Mouse (Mus musculus): ENCODE measurements around the gene Tarbp2.
A peak's percentile ranks its signal among the peaks of the same experiment; 100 is the strongest.

Tarbp2 gene

DNA sequence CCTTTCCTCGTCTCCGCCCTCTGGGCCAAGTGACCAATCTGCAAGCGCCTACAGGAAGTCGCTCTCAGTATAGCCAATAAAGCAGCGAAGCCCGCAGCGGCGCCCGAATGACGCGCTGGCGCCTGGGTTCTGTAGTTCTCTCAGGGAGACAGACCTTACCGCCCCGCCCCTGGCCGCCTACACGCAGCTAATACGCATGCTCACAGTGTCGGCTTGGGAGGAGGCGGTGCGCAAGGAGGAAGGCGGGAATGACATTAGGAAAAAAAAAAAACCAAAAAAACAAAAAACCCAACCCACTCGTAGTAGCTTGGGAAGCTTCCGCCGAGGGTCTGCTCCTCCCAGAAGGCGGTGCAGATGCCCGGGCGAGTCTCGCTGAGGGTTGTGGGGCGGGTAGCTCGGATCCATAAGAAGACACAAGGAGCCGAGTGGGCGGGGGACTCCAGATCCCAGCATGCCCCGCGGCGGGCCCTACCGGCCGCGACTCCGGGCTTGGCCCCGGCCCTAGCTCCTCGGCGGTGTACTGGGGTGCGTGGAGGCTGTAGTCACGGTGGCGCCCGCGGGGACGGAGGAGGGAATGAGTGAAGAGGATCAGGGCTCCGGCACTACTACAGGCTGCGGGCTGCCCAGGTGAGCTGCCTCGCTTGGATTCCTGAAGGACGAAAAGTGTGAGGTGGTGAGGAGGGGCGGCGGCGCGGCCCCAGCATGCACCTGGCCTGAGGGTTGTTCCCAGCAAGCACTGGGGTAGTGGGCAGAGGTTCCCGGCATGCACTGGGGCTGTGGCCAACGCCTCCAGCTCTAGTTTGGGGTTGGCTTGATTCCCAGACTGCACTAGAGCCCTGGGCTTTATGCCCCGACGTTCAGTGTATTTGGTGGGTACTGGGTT is at the start of gene Tarbp2:
TSS of gene Tarbp2 (plus strand) at position 217 of the 883 bp plus-strand sequence.
- DNase-seq (ENCODE audit: low read depth): peak; percentile 100

DNA sequence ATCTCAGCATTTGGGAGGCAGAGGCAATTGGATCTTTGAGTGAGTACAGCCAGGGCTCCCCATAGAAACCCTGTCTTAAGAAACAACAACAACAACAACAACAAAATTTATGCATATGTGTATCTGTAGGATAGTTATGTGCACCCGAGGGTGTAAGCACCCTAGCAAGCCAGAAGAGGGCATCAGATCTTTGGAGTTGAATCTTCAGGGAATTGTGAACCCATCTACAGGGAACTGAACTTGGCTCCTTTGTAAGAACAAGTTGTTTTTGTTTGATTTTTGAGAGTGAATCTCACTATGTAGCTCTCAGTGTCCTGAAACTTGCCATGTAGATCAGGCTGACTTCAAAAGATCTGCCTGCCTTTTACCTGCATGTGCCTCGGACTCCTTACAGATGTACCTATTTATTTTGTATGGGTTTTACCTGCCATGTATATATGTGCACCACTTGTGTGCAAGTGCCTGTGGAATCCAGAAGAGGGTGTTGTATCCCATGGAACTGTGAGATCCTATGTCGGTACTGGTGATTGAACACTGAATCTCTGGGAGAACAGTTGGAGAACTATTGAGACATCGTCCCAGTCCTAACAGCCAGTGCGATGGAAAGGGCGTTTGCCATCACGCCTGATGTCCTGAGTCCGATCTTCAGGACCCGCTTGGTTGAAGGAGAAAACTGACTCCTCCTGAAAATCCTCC is 49.2 kb upstream of the Tarbp2 start:
- no peak for DNase-seq (ENCODE audit: low read depth)

DNA sequence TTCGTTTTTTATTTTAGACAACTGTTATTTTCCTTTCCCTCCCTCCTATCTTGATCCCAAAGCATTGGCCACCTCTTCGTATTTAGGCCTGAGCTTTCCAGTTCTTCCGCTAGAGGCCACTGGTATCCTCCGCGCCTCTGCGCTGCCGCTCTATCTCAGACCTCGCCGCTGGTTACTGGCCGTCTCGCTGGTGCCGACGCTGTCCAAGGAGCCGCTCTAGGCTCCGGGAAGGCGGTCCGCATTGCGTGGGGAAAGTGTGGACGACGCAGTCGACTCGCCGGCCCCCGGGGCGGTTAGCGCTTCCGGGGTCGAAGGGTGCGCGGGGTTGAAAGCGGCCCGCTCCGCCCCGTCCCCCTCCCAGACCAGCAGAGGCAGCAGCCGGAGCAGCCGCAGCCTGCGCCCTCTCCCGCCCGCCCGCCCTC is 47.8 kb upstream of the Tarbp2 start, which contains the start of gene Pcbp2:
TSS of gene Pcbp2 (plus strand) at position 357 of the 422 bp plus-strand sequence.
- DNase-seq (ENCODE audit: low read depth): peak; percentile 99

DNA sequence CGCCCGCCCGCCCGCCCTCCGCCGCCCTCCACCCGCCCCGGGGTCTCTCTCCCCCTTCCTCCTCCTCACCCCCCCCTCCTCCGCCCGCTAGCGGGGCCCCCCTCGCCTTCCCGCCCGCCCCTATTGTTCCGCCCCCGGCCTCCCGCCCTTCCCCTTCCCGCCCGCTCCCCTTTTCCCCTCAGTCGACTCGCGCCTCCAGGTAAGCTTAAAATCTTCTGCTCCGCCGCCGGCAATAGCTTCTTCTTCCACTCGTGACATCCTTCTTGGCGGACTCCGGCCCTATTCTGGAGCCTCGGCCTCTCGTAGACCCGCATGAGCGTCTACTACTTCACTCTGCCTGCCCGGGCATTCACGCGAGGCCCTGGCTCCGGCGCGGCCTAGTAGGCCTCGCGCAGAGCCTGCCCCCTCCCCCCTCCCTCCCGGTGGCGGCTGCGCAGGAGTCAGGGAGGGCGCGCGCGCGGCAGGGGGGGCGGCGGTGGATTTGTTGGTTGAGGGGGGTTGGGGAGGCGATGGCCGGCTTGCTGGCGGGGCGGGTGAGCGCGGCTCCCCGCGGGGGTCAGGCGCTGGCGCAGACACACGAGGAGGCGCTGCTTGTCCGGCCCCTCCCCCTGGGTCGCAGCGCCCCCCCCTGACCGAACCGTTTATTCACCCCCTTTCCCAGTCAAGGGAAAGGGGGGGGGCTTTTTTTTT is 47.2 kb upstream of the Tarbp2 start:
- peak; percentile 90 for DNase-seq (ENCODE audit: low read depth)

DNA sequence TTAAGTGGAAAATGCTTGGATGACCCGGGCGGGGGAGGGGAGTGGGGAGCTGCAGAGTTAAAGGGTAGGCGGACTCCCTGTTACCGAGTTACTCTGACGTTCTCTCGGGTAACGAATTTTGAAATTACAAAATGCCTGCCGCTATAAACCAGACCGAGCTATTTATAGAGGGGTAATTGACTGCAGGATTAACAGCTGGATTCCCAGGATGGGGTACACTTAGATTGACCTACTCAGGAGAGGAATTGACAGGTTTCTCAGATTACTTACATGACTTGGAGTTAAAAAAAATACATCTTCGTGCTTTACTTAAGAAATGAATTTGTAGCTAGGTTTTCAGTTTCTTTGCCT is 46.7 kb upstream of the Tarbp2 start:
- no peak for DNase-seq (ENCODE audit: low read depth)

DNA sequence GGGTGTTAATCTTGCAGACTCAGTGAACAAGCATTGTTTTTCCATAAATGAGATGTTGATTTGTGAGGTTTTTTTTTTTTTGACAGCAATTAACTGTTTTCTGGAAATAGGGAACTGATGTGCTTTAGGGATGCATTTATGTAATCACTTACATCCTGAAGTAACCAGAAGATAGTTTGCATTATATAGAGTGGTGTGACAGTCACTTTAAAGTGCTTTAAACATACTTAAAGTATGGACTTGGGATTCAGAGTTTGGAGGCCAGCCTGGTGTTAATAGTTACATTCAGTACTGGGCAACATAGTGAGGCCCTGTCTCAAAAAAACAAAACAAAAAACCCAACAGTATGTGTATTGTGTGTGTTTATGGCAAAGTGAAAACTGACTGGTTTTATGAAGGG is 46.3 kb upstream of the Tarbp2 start:
- no peak for DNase-seq (ENCODE audit: low read depth)

DNA sequence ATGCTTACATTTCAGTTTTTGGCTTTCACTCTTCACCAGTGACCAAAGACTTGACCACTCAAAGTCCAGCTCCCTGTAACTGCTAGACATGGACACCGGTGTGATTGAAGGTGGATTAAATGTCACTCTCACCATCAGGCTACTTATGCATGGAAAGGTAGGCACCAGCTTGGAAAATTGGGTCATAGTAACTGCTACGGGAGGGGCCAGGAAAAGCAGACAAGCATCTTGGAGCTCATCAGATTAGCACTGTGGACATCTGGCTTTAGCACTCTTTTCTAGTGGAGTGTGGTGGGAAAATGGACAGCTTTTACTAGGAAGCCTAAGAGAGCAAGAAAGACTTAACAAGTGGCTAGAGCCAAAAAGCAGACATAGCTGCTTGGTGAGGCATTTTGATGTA is 44.7 kb upstream of the Tarbp2 start:
- no peak for DNase-seq (ENCODE audit: low read depth)

DNA sequence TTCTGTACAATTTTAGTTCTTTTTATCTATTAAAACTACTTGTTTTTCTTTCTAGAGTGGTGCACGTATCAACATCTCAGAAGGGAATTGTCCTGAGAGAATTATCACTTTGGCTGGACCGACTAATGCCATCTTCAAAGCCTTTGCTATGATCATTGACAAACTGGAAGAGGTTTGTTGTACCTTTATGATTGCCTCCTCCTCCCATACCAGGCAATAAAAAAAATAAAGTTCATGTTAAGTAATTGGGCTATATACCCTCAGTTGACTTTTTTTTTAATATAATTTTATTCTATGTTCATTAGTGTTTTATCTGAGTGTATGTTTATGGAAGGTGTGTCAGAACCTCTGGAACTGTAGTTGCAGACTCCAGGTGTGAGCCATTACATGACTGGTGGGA is 43.5 kb upstream of the Tarbp2 start:
- DNase-seq (ENCODE audit: low read depth): no peak

DNA sequence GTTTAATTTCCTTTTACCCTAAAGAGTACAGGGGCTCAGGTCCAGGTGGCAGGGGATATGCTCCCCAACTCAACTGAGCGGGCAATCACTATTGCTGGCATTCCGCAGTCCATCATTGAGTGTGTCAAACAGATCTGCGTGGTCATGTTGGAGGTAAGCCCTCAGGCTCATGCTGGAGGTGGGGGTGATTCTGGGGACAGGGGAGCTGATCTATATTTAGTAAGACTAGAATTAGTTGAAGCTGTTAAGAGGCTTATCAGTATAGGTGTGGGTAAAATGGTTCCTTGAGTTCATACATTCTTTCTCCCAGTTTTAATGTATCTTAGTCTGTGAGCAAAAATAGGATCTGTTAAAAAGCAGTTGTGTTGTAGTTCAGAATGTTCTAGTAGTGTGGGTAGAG is 34.9 kb upstream of the Tarbp2 start:
- DNase-seq (ENCODE audit: low read depth): no peak

DNA sequence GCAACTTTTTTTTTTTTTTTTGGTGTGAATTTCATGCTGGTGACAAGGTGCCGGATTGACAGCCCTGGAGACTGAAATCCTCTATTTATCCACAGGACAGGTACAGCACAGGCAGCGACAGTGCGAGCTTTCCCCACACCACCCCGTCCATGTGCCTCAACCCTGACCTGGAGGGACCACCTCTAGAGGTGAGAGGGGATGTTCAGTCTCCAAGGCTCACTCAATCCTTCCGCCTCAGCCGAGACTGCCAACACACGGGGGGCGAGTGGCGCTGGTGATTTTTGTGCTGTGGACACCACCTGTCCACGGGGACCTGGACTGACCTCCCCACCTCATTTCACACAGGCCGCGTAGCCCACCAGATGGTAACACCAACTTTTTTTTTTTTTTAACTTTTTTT is 32.1 kb upstream of the Tarbp2 start:
- no peak for DNase-seq (ENCODE audit: low read depth)

DNA sequence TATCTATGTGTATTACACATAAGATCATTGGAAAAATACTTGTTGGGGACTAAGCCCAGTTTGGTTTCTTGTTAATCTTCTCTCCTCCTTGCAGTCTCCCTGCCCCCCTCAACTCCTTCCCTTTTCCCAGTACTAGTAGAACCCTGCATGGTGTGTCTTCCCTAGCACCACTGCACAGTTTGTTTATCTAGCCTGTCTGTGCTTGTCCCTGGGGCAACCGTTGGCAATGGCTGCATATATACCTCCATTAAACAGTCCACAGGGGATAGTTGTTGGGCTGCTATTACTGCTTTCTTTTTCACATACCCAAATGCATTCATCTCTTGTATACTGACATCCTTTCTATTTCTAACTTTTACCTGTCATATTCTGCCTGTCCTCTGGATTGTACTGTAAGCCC is 30.3 kb upstream of the Tarbp2 start:
- DNase-seq (ENCODE audit: low read depth): no peak

DNA sequence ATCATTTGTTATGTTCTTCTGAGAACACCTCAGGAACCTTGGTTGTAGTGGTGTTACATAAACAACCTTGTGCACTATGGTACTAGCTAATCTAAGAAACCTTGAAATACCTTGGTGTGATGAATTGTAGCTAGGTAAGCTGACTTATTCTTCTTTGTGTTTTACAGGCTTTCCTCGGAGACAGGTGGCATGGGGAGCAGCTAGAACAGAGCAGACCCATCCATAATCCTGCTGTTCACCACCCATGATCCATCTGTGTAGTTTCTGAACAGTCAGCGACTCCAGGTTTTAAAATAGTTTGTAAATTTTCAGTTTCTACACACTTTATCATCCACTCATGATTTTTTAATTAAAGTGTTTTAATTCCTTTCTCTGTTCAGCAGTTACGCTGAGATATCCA is 19.7 kb upstream of the Tarbp2 start:
- DNase-seq (ENCODE audit: low read depth): no peak

DNA sequence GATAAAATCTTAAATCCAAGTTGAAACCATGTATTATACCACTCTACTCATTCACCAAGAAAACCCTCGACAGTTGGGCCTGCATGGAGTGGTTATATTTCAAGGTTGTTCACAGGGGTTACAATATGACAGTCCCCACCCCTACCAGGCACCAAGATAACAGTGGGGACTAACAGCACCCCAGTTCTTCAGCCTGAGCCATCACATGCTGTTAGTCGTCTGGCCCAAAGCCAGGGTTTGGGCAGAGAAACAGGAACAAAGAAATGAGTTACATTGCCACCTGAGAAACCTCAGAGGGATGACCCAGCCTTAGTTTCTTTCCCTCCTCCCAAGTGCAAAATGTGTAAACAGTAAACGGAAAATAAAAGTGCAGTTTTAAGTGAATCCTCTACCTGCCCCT is 18.6 kb upstream of the Tarbp2 start:
- no peak for DNase-seq (ENCODE audit: low read depth)

DNA sequence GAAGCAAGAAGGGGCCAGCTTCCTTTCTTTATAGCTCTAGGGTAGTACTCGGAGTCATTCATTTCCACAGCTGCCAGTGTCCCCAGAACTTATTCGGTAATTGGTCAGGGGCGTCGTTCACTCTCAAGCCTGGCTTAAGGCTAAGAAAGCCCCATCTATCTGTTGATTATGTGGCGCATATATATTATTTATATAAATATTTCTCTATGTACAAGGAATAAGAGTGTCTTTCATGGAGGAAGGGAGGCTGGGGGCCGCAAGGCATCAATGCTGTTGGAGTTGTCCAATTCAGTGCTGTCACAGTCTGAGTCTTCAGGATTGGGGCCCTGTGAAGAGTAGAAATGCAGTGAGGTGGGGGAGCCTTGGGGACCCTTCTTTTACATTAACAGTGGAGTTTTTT is 18.1 kb upstream of the Tarbp2 start:
- no peak for DNase-seq (ENCODE audit: low read depth)

DNA sequence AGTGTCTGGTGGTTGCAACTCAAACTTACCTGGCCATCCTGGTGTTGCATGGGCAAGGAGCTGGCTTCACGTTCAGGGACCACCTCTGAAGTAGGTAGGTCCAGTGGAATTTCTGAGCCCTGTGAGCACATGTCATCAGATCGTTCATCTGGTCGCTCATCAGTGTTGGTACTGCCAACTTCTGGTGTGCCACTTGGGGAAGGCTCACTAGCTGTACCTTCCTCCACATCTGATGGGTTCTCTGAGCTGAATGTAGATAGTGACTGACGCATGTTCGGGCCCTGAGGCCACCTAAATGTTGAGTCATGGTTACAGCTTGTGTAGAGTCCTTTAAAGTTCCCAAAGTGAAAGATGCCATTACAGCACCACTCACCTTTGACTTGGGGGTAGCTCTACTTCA is 17.5 kb upstream of the Tarbp2 start:
- no peak for DNase-seq (ENCODE audit: low read depth)

DNA sequence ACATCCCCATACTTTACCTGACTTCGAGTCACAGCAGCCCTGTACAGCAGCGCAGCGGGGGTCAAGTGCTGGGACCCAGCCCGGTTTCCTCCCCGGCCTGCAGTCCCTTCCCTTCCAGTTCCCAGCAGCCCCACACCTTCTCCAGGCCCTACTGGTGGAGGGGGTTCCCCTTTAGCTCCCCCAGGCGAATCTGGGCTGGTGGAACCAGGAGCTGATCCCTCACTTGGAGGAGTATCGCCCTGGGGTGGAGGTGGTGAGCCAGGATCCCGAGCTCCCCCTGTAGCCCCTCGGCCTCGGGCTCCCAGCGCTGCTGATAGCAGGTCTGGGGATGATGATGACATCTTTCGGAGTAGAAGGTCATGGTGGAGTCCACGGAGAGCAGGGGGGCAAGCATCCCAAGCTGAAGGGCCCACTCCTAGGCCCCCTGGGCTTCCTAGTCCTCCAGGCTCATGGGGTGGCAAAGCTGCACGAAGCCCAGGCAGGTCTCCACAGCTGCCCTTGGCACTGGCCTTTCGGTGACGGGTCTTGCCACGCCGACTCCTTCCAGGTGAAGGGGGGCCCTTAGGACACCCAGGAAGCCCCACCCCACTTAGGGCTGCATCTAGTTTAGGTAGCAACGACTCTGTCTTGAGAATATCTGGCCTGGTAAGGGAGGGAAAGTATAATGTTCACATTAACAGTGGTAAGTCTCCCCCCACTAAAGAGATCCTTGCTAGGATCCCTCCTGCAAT is 16.7 kb upstream of the Tarbp2 start:
- no peak for DNase-seq (ENCODE audit: low read depth)

DNA sequence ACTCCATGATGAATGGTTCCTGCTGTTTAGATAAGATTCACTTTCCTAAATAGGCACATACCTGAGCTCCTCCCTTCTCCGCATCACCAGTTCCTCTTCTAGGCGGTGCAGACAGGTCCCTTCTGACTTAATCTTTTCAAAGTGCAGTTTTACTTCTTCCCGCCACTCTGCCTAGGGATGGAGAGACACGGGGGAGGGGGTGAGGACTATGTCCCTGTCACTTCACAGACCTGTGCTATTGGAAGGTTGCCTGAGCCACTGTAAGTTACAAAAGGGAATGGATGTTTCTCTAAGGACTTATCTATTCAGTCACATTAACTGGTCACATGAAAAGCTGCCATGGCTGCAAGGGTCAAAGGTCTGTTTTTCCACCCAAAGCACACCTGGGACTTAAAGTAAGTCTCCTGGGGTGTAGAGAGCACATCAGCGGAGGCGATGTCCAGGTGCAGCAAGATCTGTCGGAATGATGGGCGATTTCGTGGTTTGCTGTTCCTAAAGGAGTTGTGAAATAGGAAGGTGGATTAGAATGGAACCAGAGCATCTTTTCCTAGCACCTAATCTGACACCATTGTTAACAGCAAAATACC is 15.6 kb upstream of the Tarbp2 start:
- no peak for DNase-seq (ENCODE audit: low read depth)

DNA sequence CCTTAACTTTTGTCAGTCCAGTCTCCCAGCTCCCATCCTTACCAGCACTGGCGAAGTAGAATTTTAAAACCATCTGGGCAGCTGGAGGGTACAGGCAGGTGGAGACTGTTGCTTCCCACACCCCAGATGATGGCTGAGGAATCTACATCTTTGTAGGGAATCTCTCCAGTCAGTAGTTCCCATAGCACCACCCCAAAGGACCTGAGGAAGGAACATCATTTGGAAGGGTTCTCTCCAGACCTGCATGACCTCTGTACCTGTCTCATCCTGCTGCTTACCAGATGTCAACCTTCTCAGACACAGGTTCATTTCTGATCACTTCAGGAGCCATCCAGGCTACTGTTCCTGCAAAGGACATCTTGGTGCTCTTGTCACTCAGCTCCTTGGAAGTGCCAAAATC is 14.5 kb upstream of the Tarbp2 start, which contains the start of gene Gm10337:
TSS of gene Gm10337 (plus strand) at position 276 of the 400 bp plus-strand sequence.
- DNase-seq (ENCODE audit: low read depth): no peak

DNA sequence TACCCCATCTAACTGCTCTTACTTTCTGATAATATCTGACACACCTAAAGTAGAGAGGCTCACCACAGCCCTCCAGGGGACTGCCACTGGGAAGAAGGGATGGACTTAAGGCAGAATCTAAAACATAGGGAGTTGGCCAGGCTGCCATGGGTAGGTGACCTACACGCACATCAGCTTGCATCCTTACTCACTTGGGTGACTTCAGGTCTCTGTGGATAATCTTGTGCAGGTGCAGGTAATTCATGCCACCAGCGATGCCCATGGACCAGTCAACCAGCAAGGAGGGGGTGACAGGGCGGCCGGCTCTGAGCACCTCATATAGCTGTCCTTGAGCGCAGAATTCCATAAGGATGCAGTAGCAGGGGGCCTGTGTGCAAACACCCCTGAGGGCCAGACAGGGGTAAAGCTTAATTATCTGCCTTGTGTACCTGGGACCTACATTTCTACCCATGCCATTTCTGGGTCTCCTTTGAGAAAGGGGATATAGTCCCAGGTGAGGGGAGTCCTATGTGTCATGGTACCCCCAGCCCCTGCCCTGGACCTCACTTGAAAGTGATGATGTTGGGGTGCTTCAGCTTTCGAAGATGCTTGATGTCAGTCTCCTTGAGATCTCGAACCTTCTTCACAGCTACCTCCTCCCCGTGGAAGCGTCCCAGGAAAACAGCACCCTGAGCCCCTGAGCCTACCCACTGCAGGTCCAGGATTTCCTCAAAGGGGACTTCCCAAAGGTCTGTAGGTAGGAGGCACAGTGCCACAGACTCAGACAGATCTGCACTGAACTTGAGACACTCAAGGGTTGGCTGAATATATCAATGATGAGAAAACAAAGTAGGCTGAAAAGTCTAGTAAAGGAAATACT is 13.8 kb upstream of the Tarbp2 start:
- DNase-seq (ENCODE audit: low read depth): no peak

DNA sequence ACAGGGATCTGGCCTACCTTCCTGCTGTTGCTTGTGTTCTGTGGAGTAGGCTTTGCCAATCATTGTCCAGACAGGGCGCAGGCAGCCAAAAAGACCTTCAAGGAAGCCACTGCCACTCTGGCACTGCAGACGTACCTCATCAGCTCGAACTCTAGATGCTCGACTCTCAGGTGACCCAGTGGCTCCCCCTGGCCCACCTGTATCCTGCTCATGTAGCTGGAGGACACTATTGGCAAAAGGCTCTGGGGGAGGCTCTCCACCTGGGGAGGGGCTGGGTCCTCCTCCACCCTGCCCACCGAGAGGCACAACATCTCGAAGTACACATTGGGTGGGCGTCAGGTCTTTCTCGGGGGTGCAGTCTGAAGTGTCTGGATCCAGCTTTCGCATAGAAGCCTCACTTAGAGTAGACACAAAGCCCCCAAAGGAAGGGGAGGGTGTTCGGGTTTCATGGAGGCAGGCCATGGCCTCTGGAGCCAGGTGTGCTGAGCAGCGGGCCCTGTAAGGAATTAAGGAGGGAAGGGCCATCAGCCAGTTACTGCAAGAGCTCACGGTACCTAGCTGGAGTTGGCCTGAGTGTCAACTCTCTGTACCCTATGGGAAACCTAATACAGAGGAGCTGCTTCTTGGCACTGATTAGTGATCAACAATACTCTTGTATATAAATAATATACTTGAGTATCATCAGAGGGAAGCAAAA is 12.8 kb upstream of the Tarbp2 start:
- DNase-seq (ENCODE audit: low read depth): no peak
